Mouse (Mus musculus) stomach, postnatal 0 days (tissue): ENCODE measurements around the gene Fbxl21.

Experiments used
- CTCF ChIP-seq: IDR thresholded peaks from 2 replicates; pipeline ENCODE4 v1.5.1; 2016; ENCODE audit warnings: antibody characterized with exemption, low read depth, mild to moderate bottlenecking, moderate library complexity
- EP300 ChIP-seq: optimal IDR thresholded peaks from 2 replicates; pipeline ENCODE3; 2016; ENCODE audit warnings: antibody characterized with exemption

DNA sequence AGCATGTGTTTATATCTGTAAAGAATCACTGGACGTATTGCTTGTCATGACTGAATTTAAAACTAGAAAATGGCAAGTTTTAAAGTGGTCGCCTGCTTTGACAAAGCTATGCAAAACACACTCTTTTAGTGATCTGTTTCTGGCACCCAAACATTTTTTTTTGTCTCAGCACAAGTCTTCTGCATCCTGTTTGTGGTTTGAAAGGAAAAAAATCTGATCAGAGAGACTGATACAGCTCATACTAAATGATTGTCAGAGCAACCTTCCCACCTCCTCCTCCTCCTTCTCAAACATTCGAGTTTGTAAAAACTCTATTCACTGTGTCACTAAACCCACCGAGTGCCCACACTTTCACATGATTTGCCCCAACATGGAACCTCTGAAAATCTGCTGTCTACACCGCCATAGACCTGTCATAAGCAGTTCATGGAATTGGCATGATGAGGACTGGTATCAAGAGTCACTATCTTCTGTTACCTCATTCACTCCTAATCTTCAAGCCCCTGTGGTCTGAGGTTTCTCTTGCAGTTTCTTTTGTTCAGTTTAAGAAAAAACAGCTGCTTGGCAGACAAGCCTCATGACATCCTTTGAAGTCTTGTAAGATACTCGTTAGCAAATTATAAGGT, 15.3 kb upstream of the Fbxl21 start:
- TF ChIP-seq CTCF (no peak), EP300 (no peak)
